Mouse (Mus musculus): Measurements from ENCODE around the gene Cotl1. TPM values are rescaled to one million over a fixed set of nuclear protein-coding genes. Genes with fewer than 3 reads are reported as not detected.

Cotl1 gene
- polyA plus RNA-seq, 1 experiment: 144 TPM

- Histone ChIP-seq H3K36me3 (ENCODE audit: control insufficient read depth, insufficient read depth) (no peaks in the 10 kb centered on the region), H3K4me2 (ENCODE audit: low read depth) (no peak overlapping the region), H3K79me2 (ENCODE audit: control insufficient read depth, insufficient read depth) (no peaks in the 10 kb centered on the region), H3K4me3 (no peak overlapping the region), H3ac (ENCODE audit: control insufficient read depth, insufficient read length) (no peak overlapping the region), H3K27me3 (ENCODE audit: control insufficient read depth, insufficient read depth, insufficient read length) (no peaks in the 10 kb centered on the region)
- TF ChIP-seq TCF3 (IDR thresholded peaks at IDR 0.05; ENCODE audit: insufficient read length, low read depth) (no peak), SRF (IDR thresholded peaks at IDR 0.05; ENCODE audit: control insufficient read depth, insufficient read length, low read depth) (no peak), MYOG (IDR thresholded peaks at IDR 0.05; ENCODE audit: control insufficient read depth in 1 of 3, insufficient read depth in 1 of 3, insufficient read length in 2 of 3, low read depth in 2 of 3) (no peak), TCF12 (IDR thresholded peaks at IDR 0.05; ENCODE audit: insufficient read depth, poor library complexity, severe bottlenecking) (no peak), POLR2A (IDR thresholded peaks at IDR 0.05; ENCODE audit: insufficient read length, low read depth) (no peak), E2F4 (IDR thresholded peaks at IDR 0.05; ENCODE audit: insufficient read depth) (no peak), USF1 (IDR thresholded peaks at IDR 0.05; ENCODE audit: low read depth) (no peak), MAX (IDR thresholded peaks at IDR 0.05; ENCODE audit: low read depth) (no peak), CEBPB (IDR thresholded peaks at IDR 0.05; ENCODE audit: insufficient read depth, poor library complexity, severe bottlenecking) (no peak), REST (IDR thresholded peaks at IDR 0.05; ENCODE audit: insufficient read depth, insufficient read length) (no peak), POLR2AphosphoS2 (IDR thresholded peaks at IDR 0.05; ENCODE audit: insufficient read length, low read depth) (no peak), MYOD1 (IDR thresholded peaks at IDR 0.05; ENCODE audit: control insufficient read depth in 1 of 3, insufficient read length in 2 of 3, low read depth in 2 of 3) (no peak)
These were observed 56.2 kb downstream of the Cotl1 start for GRCm38 (mm10) chr8:119784141-119784574.

- Histone ChIP-seq H3K79me2 (ENCODE audit: control insufficient read depth, insufficient read depth) (no peaks in the 10 kb centered on the region), H3K4me3 (no peak overlapping the region), H3K4me2 (ENCODE audit: low read depth) (no peak overlapping the region), H3K27me3 (ENCODE audit: control insufficient read depth, insufficient read depth, insufficient read length) (no peaks in the 10 kb centered on the region), H3K36me3 (ENCODE audit: control insufficient read depth, insufficient read depth) (no peaks in the 10 kb centered on the region), H3ac (ENCODE audit: control insufficient read depth, insufficient read length) (no peak overlapping the region)
- no peak for TF ChIP-seq POLR2A (IDR thresholded peaks at IDR 0.05; ENCODE audit: insufficient read length, low read depth)
- no peak for TF ChIP-seq MAX (IDR thresholded peaks at IDR 0.05; ENCODE audit: low read depth)
These were observed 56.8 kb downstream of the Cotl1 start for GRCm38 (mm10) chr8:119783579-119783978.

GRCm38 (mm10) chr8:119782715-119783114 lies 57.6 kb downstream of the Cotl1 start:
- Histone ChIP-seq H3K36me3 (ENCODE audit: control insufficient read depth, insufficient read depth) (no peaks in the 10 kb centered on the region), H3K79me2 (ENCODE audit: control insufficient read depth, insufficient read depth) (no peaks in the 10 kb centered on the region), H3ac (ENCODE audit: control insufficient read depth, insufficient read length) (no peak overlapping the region), H3K4me2 (ENCODE audit: low read depth) (no peak overlapping the region), H3K27me3 (ENCODE audit: control insufficient read depth, insufficient read depth, insufficient read length) (no peaks in the 10 kb centered on the region), H3K4me3 (no peak overlapping the region)
- TF ChIP-seq E2F4 (IDR thresholded peaks at IDR 0.05; ENCODE audit: insufficient read depth) (no peak), CEBPB (IDR thresholded peaks at IDR 0.05; ENCODE audit: insufficient read depth, poor library complexity, severe bottlenecking) (peak; percentile 93)

GRCm38 (mm10) chr8:119781086-119781840 lies 59.1 kb downstream of the Cotl1 start:
- no peak overlapping the region for H3ac ChIP-seq (ENCODE audit: control insufficient read depth, insufficient read length)
- no peak overlapping the region for H3K4me3 ChIP-seq
- H3K79me2 ChIP-seq (ENCODE audit: control insufficient read depth, insufficient read depth): no peaks in the 10 kb centered on the region
- no peak overlapping the region for H3K4me2 ChIP-seq (ENCODE audit: low read depth)
- no peaks in the 10 kb centered on the region for H3K36me3 ChIP-seq (ENCODE audit: control insufficient read depth, insufficient read depth)
- H3K27me3 ChIP-seq (ENCODE audit: control insufficient read depth, insufficient read depth, insufficient read length): no peaks in the 10 kb centered on the region
- TF ChIP-seq E2F4 (IDR thresholded peaks at IDR 0.05; ENCODE audit: insufficient read depth): no peak
- no peak for TF ChIP-seq TCF3 (IDR thresholded peaks at IDR 0.05; ENCODE audit: insufficient read length, low read depth)
- no peak for TF ChIP-seq MAX (IDR thresholded peaks at IDR 0.05; ENCODE audit: low read depth)
- no peak for TF ChIP-seq POLR2A (IDR thresholded peaks at IDR 0.05; ENCODE audit: insufficient read length, low read depth)
- no peak for TF ChIP-seq REST (IDR thresholded peaks at IDR 0.05; ENCODE audit: insufficient read depth, insufficient read length)
- no peak for TF ChIP-seq TCF12 (IDR thresholded peaks at IDR 0.05; ENCODE audit: insufficient read depth, poor library complexity, severe bottlenecking)
- no peak for TF ChIP-seq MYOD1 (IDR thresholded peaks at IDR 0.05; ENCODE audit: control insufficient read depth in 1 of 3, insufficient read length in 2 of 3, low read depth in 2 of 3)
- no peak for TF ChIP-seq POLR2AphosphoS2 (IDR thresholded peaks at IDR 0.05; ENCODE audit: insufficient read length, low read depth)

- H3K4me3 ChIP-seq: no peak overlapping the region
- H3K4me2 ChIP-seq (ENCODE audit: low read depth): no peak overlapping the region
- no peak overlapping the region for H3ac ChIP-seq (ENCODE audit: control insufficient read depth, insufficient read length)
- no peaks in the 10 kb centered on the region for H3K79me2 ChIP-seq (ENCODE audit: control insufficient read depth, insufficient read depth)
- TF ChIP-seq MAX (IDR thresholded peaks at IDR 0.05; ENCODE audit: low read depth) (no peak), POLR2AphosphoS2 (IDR thresholded peaks at IDR 0.05; ENCODE audit: insufficient read length, low read depth) (no peak), TCF3 (IDR thresholded peaks at IDR 0.05; ENCODE audit: insufficient read length, low read depth) (no peak), POLR2A (IDR thresholded peaks at IDR 0.05; ENCODE audit: insufficient read length, low read depth) (no peak), MYOG (IDR thresholded peaks at IDR 0.05; ENCODE audit: control insufficient read depth in 1 of 3, insufficient read depth in 1 of 3, insufficient read length in 2 of 3, low read depth in 2 of 3) (no peak), SRF (IDR thresholded peaks at IDR 0.05; ENCODE audit: control insufficient read depth, insufficient read length, low read depth) (no peak), REST (IDR thresholded peaks at IDR 0.05; ENCODE audit: insufficient read depth, insufficient read length) (no peak), CEBPB (IDR thresholded peaks at IDR 0.05; ENCODE audit: insufficient read depth, poor library complexity, severe bottlenecking) (no peak), E2F4 (IDR thresholded peaks at IDR 0.05; ENCODE audit: insufficient read depth) (no peak), USF1 (IDR thresholded peaks at IDR 0.05; ENCODE audit: low read depth) (no peak), MYOD1 (IDR thresholded peaks at IDR 0.05; ENCODE audit: control insufficient read depth in 1 of 3, insufficient read length in 2 of 3, low read depth in 2 of 3) (no peak), TCF12 (IDR thresholded peaks at IDR 0.05; ENCODE audit: insufficient read depth, poor library complexity, severe bottlenecking) (no peak)
- no peaks in the 10 kb centered on the region for H3K36me3 ChIP-seq (ENCODE audit: control insufficient read depth, insufficient read depth)
- no peaks in the 10 kb centered on the region for H3K27me3 ChIP-seq (ENCODE audit: control insufficient read depth, insufficient read depth, insufficient read length)
These were observed 59.8 kb downstream of the Cotl1 start for GRCm38 (mm10) chr8:119780402-119781049.

Data from myocyte (in vitro differentiated cells).